Mouse (Mus musculus) heart, postnatal 10 days (tissue): ENCODE measurements at regions not wholly inside any gene's neighbourhood (a gene's known extent, or its start where the extent isn't known, plus 50 kb on each side); places are given as distances from the start of the nearest gene placed in this dataset.
"Not testable (repeated sequence)": the region's sequence is repeated elsewhere in the genome, so short reads cannot be mapped to it uniquely, and the experiment has no call there.

Experiments used
- DNase-seq, 2 experiments: peaks; one replicate each; pipeline ENCODE4 v3.0.0; 2021
- intact Hi-C: fragments of 180-260 bp; cut with DNase I; formaldehyde crosslinking; loops from one replicate; pipeline ENCODE4 v1.15.1; 2025

GRCm38 (mm10) chr16:55589382-55589956 lies 249.2 kb downstream of the Nfkbiz start:
- no peak for DNase-seq
- intact Hi-C loops = no loop called here

GRCm38 (mm10) chr16:55587138-55587537 lies 251.6 kb downstream of the Nfkbiz start:
- intact Hi-C loops = no loop called here
- DNase-seq = no peak

GRCm38 (mm10) chr16:55582906-55583305 lies 255.8 kb downstream of the Nfkbiz start:
- DNase-seq = no peak
- intact Hi-C loops = no loop called here

GRCm38 (mm10) chr16:55582029-55582428 lies 256.7 kb downstream of the Nfkbiz start:
- intact Hi-C loops = no loop called here

GRCm38 (mm10) chr16:55580827-55581226 lies 257.9 kb downstream of the Nfkbiz start:
- no peak for DNase-seq
- intact Hi-C loops = no loop called here

More at GRCm38 (mm10) chr16:55582029-55582428, 256.7 kb downstream of the Nfkbiz start:
- DNase-seq = no peak

- intact Hi-C loops = no loop called here
- no peak for DNase-seq
Measured at GRCm38 (mm10) chr16:55578686-55579085, 260.0 kb downstream of the Nfkbiz start.

GRCm38 (mm10) chr16:55575609-55576283 lies 263.0 kb downstream of the Nfkbiz start:
- intact Hi-C loops, DNase-seq: not testable (repeated sequence)

GRCm38 (mm10) chr16:55571106-55571505 lies 267.6 kb downstream of the Nfkbiz start:
- intact Hi-C loops = no loop called here
- DNase-seq = peak; percentile 46 to 48

GRCm38 (mm10) chr16:55570097-55570496 lies 268.6 kb downstream of the Nfkbiz start:
- intact Hi-C loops = no loop called here
- DNase-seq = no peak

- DNase-seq = peak; percentile 9 to 15
- intact Hi-C loops = no loop called here
Measured at GRCm38 (mm10) chr16:55555821-55556535, 258.2 kb upstream of the Zpld1 start.

- intact Hi-C loops = no loop called here
Measured at GRCm38 (mm10) chr16:55555224-55555623, 257.4 kb upstream of the Zpld1 start.

GRCm38 (mm10) chr16:55553896-55554295 lies 256.1 kb upstream of the Zpld1 start:
- intact Hi-C loops = no loop called here
- DNase-seq = no peak

More at GRCm38 (mm10) chr16:55555224-55555623, 257.4 kb upstream of the Zpld1 start:
- peak; percentile 24 to 33 for DNase-seq

GRCm38 (mm10) chr16:55551348-55551747 lies 253.6 kb upstream of the Zpld1 start:
- DNase-seq = peak; percentile 12 to 26

GRCm38 (mm10) chr16:55550649-55551312 lies 253.0 kb upstream of the Zpld1 start:
- peak; percentile 13 to 20 for DNase-seq
- intact Hi-C loops = no loop called here

More at GRCm38 (mm10) chr16:55551348-55551747, 253.6 kb upstream of the Zpld1 start:
- intact Hi-C loops = no loop called here

GRCm38 (mm10) chr16:55547095-55547494 lies 249.3 kb upstream of the Zpld1 start:
- no peak for DNase-seq
- intact Hi-C loops = no loop called here

GRCm38 (mm10) chr16:55540336-55541015 lies 242.7 kb upstream of the Zpld1 start:
- DNase-seq = no peak
- intact Hi-C loops = no loop called here

- intact Hi-C loops = no loop called here
- DNase-seq = no peak
Measured at GRCm38 (mm10) chr16:55539179-55539578, 241.4 kb upstream of the Zpld1 start.

- intact Hi-C loops = no loop called here
- DNase-seq = no peak
Measured at GRCm38 (mm10) chr16:55537548-55537947, 239.8 kb upstream of the Zpld1 start.

GRCm38 (mm10) chr16:55532686-55533085 lies 234.9 kb upstream of the Zpld1 start:
- intact Hi-C loops = no loop called here
- no peak for DNase-seq

GRCm38 (mm10) chr16:55530844-55531243 lies 233.1 kb upstream of the Zpld1 start:
- intact Hi-C loops = no loop called here
- no peak for DNase-seq

- DNase-seq = no peak
- intact Hi-C loops = no loop called here
Measured at GRCm38 (mm10) chr16:55527680-55528079, 229.9 kb upstream of the Zpld1 start.
